Mouse (Mus musculus): ENCODE data around the gene Tmem258. TPM values are rescaled to one million over a fixed set of nuclear protein-coding genes. Genes with fewer than 3 reads are reported as not detected.

The Tmem258 gene
- polyA plus RNA-seq, 1 experiment from 2014 or later = 330 TPM

DNA sequence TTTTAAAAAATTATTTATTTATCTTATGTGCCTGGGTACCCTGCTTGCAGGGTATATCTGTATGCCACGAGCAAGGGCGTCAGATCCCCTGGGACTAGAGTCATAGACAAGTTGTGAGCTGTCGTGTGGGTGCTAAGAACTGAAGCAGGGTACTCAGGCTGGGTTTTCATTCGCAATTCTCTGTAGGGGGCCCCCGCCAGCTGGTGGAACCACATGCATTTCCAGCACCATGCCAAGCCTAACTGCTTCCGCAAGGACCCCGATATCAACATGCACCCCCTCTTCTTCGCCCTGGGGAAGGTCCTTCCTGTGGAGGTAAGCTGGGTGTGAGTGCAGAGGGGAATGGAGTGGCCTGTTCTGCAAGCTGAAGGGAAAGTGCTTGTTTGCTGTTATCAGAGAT lies 17.2 kb upstream of the Tmem258 start:
- H3K4me2 ChIP-seq = no peak overlapping the region
- no peaks in the 10 kb centered on the region for H3K27me3 ChIP-seq
- H3K9ac ChIP-seq = no peak overlapping the region

DNA sequence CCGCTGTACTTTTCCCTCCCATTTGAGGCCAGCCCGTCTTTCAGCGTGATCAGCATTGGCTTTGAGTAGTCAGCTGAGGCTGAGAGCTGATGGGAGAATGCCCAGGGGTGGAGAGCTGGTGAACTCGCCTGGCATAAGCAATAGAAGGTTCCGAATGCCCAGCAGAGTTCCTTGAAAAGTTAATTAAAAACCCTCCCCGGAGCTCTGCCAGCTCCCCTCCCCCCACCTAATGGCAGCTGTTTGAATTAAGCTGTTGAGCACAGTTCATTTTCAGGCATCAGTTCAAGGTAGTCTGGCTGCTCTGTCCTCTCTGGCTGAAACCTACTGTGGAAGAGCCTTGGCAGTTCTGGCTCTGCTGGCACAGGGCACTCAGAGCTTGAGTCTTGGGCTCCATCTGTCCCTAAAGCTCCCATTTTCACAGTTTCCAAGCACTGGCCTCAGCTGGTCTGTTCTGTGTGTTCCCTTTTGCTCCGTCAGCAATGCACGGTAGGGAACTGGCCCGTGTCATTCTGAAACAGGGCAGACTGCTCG lies 15.5 kb upstream of the Tmem258 start:
- WGBS = 38% methylated on average over 10 of the region's 10 CpGs
- peak; percentile 72 for ATAC-seq (ENCODE audit: low FRiP score, low read depth)
- no peak overlapping the region for H3K4me3 ChIP-seq

More for the DNA sequence above, 17.2 kb upstream of the Tmem258 start:
- no peak overlapping the region for H3K27ac ChIP-seq (replicated peaks)
- peaks cover 62% of the 10 kb centered on the region for H3K4me1 ChIP-seq (replicated peaks)
- no peak for ATAC-seq (ENCODE audit: low FRiP score, low read depth)
- no peak overlapping the region for H3K4me3 ChIP-seq
- no peaks in the 10 kb centered on the region for H3K9me3 ChIP-seq
- peaks cover 57% of the 10 kb centered on the region for H3K36me3 ChIP-seq
- 91% methylated on average over 8 of the region's 8 CpGs for WGBS

GRCm38 (mm10) chr19:10189022-10189421 lies 14.8 kb upstream of the Tmem258 start:
- peak overlapping the region; percentile 67 for H3K27ac ChIP-seq (replicated peaks)
- ATAC-seq (ENCODE audit: low FRiP score, low read depth) = no peak

More for the DNA sequence above, 15.5 kb upstream of the Tmem258 start:
- Histone ChIP-seq H3K27ac (replicated peaks) (peak overlapping the region; percentile 67), H3K27me3 (no peaks in the 10 kb centered on the region), H3K9me3 (no peaks in the 10 kb centered on the region), H3K9ac (no peak overlapping the region), H3K36me3 (peaks cover 75% of the 10 kb centered on the region), H3K4me1 (replicated peaks) (peaks cover 55% of the 10 kb centered on the region), H3K4me2 (no peak overlapping the region)

DNA sequence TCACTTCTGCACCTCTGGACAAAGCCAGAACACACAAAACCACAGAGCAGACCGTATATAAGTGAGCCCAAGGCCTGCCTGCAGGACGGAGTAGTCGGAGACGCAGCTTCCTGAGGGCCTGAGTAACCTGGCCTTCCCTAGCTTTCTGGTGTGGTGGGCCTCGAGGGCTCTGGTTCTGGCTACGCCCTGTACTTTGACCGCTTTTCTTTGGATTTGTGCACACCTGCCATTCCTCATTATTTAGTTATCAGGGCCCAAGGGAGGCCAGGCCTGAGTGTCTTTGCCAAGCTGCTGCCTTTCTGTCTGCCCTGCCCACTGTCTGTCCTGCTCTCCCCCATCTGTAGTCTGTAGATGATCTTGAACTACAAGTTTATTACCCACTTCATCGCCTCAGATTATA lies 13.9 kb upstream of the Tmem258 start:
- Histone ChIP-seq H3K4me3 (no peak overlapping the region), H3K4me2 (no peak overlapping the region), H3K36me3 (peaks cover 90% of the 10 kb centered on the region), H3K27me3 (no peaks in the 10 kb centered on the region), H3K9me3 (no peaks in the 10 kb centered on the region), H3K4me1 (replicated peaks) (peaks cover 42% of the 10 kb centered on the region), H3K9ac (no peak overlapping the region), H3K27ac (replicated peaks) (no peak overlapping the region)
- no peak for ATAC-seq (ENCODE audit: low FRiP score, low read depth)
- WGBS = 92% methylated on average over 8 of the region's 8 CpGs

More at GRCm38 (mm10) chr19:10189022-10189421, 14.8 kb upstream of the Tmem258 start:
- Histone ChIP-seq H3K9me3 (no peaks in the 10 kb centered on the region), H3K4me3 (no peak overlapping the region), H3K4me2 (no peak overlapping the region), H3K4me1 (replicated peaks) (peaks cover 51% of the 10 kb centered on the region), H3K9ac (no peak overlapping the region), H3K36me3 (peaks cover 82% of the 10 kb centered on the region), H3K27me3 (no peaks in the 10 kb centered on the region)
- WGBS = 91% methylated on average over 6 of the region's 6 CpGs

DNA sequence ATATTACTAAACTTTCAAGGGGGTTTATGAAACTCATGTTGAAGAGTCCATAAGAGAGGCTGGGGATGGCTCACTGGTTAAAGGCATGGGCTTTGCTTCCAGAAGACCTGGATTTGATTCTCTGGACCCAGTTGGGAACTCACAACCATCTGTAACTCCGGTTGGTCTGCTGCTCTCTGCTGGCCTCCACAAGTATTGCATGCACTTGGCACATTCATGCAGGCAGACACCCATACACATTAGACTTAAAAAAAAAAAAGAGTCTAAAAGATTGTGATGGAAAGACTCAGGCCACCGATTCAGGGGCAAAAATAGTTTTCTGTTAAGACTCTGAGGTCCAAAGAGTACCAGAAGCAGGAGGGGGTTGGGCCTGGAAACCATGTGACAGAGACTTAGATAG lies 13.0 kb upstream of the Tmem258 start:
- no peak overlapping the region for H3K27ac ChIP-seq (replicated peaks)
- H3K4me1 ChIP-seq (replicated peaks) = peaks cover 34% of the 10 kb centered on the region
- no peak overlapping the region for H3K4me2 ChIP-seq
- H3K4me3 ChIP-seq = no peak overlapping the region
- no peak overlapping the region for H3K9ac ChIP-seq
- no peaks in the 10 kb centered on the region for H3K27me3 ChIP-seq
- WGBS = 54% methylated on average over 2 of the region's 2 CpGs
- no peak for ATAC-seq (ENCODE audit: low FRiP score, low read depth)
- H3K9me3 ChIP-seq = no peaks in the 10 kb centered on the region
- H3K36me3 ChIP-seq = peaks cover 93% of the 10 kb centered on the region

GRCm38 (mm10) chr19:10191326-10191725 lies 12.5 kb upstream of the Tmem258 start:
- 79% methylated on average over 7 of the region's 7 CpGs for WGBS
- Histone ChIP-seq H3K27ac (replicated peaks) (no peak overlapping the region), H3K9ac (no peak overlapping the region), H3K4me2 (no peak overlapping the region), H3K9me3 (no peaks in the 10 kb centered on the region), H3K27me3 (no peaks in the 10 kb centered on the region), H3K36me3 (peaks cover 93% of the 10 kb centered on the region), H3K4me3 (no peak overlapping the region), H3K4me1 (replicated peaks) (peaks cover 28% of the 10 kb centered on the region)
- no peak for ATAC-seq (ENCODE audit: low FRiP score, low read depth)

- no peak overlapping the region for H3K27ac ChIP-seq (replicated peaks)
- no peaks in the 10 kb centered on the region for H3K27me3 ChIP-seq
- peaks cover 71% of the 10 kb centered on the region for H3K36me3 ChIP-seq
- no peak for ATAC-seq (ENCODE audit: low FRiP score, low read depth)
- 87% methylated on average over 11 of the region's 11 CpGs for WGBS
- H3K4me2 ChIP-seq = no peak overlapping the region
- no peak overlapping the region for H3K9ac ChIP-seq
- no peaks in the 10 kb centered on the region for H3K4me1 ChIP-seq (replicated peaks)
- H3K4me3 ChIP-seq = no peak overlapping the region
- H3K9me3 ChIP-seq = no peaks in the 10 kb centered on the region
These were observed 9.5 kb upstream of the Tmem258 start for GRCm38 (mm10) chr19:10194337-10194736.

- no peaks in the 10 kb centered on the region for H3K4me1 ChIP-seq (replicated peaks)
- no peak overlapping the region for H3K4me2 ChIP-seq
- H3K27me3 ChIP-seq = no peaks in the 10 kb centered on the region
- no peak overlapping the region for H3K9ac ChIP-seq
- H3K4me3 ChIP-seq = no peak overlapping the region
- H3K9me3 ChIP-seq = no peaks in the 10 kb centered on the region
- WGBS = 73% methylated on average over 5 of the region's 5 CpGs
- no peak for ATAC-seq (ENCODE audit: low FRiP score, low read depth)
- peaks cover 68% of the 10 kb centered on the region for H3K36me3 ChIP-seq
- H3K27ac ChIP-seq (replicated peaks) = no peak overlapping the region
These were observed 8.6 kb upstream of the Tmem258 start for GRCm38 (mm10) chr19:10195252-10195651.

DNA sequence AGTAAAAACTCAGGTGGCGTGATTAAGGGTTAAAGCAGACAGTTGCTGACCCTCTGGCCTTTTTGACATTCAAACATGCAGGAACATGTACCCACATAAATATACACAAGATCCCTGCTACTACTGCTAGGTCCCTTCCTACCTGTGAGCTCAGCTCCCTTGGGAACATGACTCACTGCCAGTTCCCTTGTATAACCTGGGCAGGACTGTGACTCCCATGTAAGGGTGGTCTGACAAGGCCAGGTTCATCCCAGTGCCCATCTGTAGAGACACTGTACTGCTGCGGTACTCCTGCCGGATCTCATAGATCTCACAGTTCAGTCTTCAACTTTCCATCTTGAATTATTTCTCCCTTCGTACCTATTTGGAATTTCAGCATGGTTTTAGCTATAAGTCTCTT lies 6.7 kb upstream of the Tmem258 start:
- H3K4me2 ChIP-seq = no peak overlapping the region
- H3K4me3 ChIP-seq = no peak overlapping the region
- no peak overlapping the region for H3K9ac ChIP-seq
- no peaks in the 10 kb centered on the region for H3K4me1 ChIP-seq (replicated peaks)
- no peak for ATAC-seq (ENCODE audit: low FRiP score, low read depth)
- no peaks in the 10 kb centered on the region for H3K9me3 ChIP-seq
- H3K27ac ChIP-seq (replicated peaks) = no peak overlapping the region
- 94% methylated on average over 4 of the region's 4 CpGs for WGBS
- H3K36me3 ChIP-seq = peaks cover 58% of the 10 kb centered on the region
- H3K27me3 ChIP-seq = no peaks in the 10 kb centered on the region

- 78% methylated on average over 2 of the region's 2 CpGs for WGBS
- H3K27me3 ChIP-seq = no peaks in the 10 kb centered on the region
- no peak overlapping the region for H3K27ac ChIP-seq (replicated peaks)
- no peak overlapping the region for H3K4me2 ChIP-seq
- H3K9me3 ChIP-seq = no peaks in the 10 kb centered on the region
- no peak for ATAC-seq (ENCODE audit: low FRiP score, low read depth)
- H3K4me1 ChIP-seq (replicated peaks) = peaks cover 8% of the 10 kb centered on the region
- no peak overlapping the region for H3K9ac ChIP-seq
- peaks cover 47% of the 10 kb centered on the region for H3K36me3 ChIP-seq
- no peak overlapping the region for H3K4me3 ChIP-seq
These were observed 5.5 kb upstream of the Tmem258 start for GRCm38 (mm10) chr19:10198286-10198685.

DNA sequence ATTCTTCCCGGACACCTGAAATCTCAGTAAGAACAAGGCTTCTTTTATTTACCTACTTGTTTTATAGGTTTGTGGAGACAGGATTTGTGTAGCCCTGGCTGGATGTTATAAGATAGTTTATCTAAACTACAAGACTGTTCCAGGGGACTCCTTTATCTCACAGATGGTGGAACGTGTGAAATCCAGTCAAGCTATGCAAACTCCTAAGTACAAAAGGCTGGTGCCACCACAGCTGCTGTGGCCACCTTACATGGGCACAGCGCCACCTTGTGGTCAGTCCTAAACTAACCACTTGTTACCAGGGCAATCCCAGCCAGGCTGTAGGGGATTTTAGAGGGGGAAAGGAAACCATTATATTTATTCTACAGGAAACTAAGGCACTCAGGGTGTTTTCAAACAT lies 5.1 kb upstream of the Tmem258 start:
- H3K4me1 ChIP-seq (replicated peaks) = peaks cover 9% of the 10 kb centered on the region
- H3K27ac ChIP-seq (replicated peaks) = no peak overlapping the region
- no peak overlapping the region for H3K4me2 ChIP-seq
- H3K4me3 ChIP-seq = no peak overlapping the region
- WGBS = 32% methylated on average over 3 of the region's 3 CpGs
- H3K9ac ChIP-seq = no peak overlapping the region
- peaks cover 42% of the 10 kb centered on the region for H3K36me3 ChIP-seq
- no peaks in the 10 kb centered on the region for H3K9me3 ChIP-seq
- ATAC-seq (ENCODE audit: low FRiP score, low read depth) = peak; percentile 55
- H3K27me3 ChIP-seq = no peaks in the 10 kb centered on the region

DNA sequence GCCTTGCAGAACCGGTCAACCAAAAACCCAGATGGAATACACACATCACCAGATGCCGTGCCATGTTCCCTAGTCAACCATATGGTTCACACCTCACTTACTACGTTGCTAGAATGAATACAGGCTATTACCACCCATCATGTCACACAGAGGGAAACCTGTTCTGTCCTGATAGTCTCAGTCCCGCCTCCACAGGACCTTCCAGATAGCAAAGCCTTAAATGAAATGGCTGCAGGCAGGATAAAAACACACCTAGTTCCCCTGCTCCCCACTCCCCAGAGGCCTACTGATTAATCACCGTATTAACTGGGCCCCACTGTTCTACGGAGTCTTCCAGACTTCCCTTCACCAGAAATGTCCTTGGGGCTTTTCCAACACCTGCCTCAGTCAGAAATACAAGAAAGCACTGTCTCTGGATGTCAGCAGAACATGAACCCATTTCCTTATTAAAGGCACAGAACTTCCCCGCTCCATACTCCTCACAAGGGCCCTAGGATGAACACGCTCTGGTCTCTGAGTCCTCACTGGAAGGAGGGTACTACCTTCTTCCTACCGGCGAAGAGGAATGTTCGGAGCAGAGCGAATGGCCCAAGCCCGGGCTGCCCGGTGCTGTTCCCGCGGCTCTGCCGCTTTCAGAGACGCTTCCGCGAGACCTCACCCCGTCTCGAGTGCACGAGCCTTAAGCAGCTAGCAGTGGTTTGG lies 517 bp upstream of the Tmem258 start:
- peak overlapping the region; percentile 81 for H3K27ac ChIP-seq (replicated peaks)

More for the DNA sequence above, 517 bp upstream of the Tmem258 start:
- WGBS = 2% methylated on average over 23 of the region's 23 CpGs
- Histone ChIP-seq H3K4me1 (replicated peaks) (peaks cover 16% of the 10 kb centered on the region), H3K4me3 (peak overlapping the region; percentile 66), H3K9ac (peak overlapping the region; percentile 75), H3K27me3 (no peaks in the 10 kb centered on the region), H3K4me2 (peak overlapping the region; percentile 82), H3K36me3 (peaks cover 26% of the 10 kb centered on the region), H3K9me3 (no peaks in the 10 kb centered on the region)
- ATAC-seq (ENCODE audit: low FRiP score, low read depth) = peak; percentile 54; the same call in 1 of the 2 replicates

Data from hindbrain, embryonic 15.5 days (tissue).